Mouse (Mus musculus) left cerebral cortex, postnatal 4 days (tissue): Measurements from ENCODE around the gene Dnajb9. TPM values are rescaled to one million over a fixed set of nuclear protein-coding genes. Genes with fewer than 3 reads are reported as not detected.
A peak's percentile ranks its signal among the peaks of the same experiment; 100 is the strongest.
"Not testable (repeated sequence)": the region's sequence is repeated elsewhere in the genome, so short reads cannot be mapped to it uniquely, and the experiment has no call there.

Source experiments
- DNase-seq: peaks from one replicate; pipeline ENCODE4 v3.0.0-alpha.2; 2022
- intact Hi-C: fragments of 180-260 bp; cut with DNase I; formaldehyde crosslinking; loops from one replicate; pipeline ENCODE4 v1.15.1; 2025
- total RNA-seq, 2 experiments: library from RNA; stranded (reverse); gene quantifications; 2 replicates each; pipeline ENCODE4 v1.2.3; 2021

Gene Dnajb9
- total RNA-seq: 10 to 100 TPM; 22.0 to 22.1 TPM

DNA sequence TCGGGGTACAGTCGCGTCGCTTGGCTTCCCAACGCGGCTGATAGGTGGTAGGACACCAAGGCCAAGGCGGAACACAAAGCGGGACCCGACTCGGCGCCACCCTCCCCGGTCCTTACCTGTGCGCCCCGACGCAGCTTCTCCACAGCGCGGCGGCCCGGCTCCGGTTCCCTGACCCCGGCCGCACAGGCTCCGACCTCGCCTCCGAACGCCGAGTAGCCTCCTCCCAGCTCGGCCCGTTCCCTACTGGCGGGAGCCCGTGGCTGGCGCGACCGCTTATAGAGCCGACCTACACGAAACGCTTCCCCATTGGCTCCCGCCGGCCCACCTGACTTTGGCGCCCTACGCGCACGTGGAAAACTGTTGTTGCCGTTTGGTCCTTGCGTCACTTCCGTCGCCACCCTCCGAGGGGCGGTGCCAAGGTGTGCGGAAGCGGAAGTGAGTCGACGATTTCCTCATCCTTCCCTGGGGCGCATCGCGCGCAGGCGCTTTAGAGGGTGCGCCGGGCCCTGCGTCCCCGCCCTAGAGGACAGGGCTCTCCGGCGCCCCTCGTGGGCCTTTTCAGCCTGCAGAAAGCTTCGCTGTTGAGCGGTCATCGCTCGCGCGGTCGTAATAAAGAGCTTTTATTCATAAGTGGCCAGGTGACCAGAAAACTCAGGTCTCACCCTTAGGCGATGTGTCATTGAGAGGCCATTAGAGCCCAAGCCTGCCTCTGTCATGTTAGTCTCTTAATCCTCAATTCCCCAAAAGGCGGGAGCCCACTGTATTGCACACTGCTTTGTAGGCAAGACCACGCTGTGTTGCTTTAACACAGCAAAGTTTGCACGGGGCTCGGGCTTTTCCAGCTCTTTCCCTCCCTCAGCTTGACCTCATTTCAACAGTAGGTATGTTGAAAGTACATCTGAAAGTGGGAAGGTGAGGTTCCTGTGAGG is at the start of gene Dnajb9:
Gene Dnajb9, minus strand, starts transcription at position 503 of the 929 bp plus-strand sequence.
- intact Hi-C loops: no loop called here
- peak; percentile 100 for DNase-seq

DNA sequence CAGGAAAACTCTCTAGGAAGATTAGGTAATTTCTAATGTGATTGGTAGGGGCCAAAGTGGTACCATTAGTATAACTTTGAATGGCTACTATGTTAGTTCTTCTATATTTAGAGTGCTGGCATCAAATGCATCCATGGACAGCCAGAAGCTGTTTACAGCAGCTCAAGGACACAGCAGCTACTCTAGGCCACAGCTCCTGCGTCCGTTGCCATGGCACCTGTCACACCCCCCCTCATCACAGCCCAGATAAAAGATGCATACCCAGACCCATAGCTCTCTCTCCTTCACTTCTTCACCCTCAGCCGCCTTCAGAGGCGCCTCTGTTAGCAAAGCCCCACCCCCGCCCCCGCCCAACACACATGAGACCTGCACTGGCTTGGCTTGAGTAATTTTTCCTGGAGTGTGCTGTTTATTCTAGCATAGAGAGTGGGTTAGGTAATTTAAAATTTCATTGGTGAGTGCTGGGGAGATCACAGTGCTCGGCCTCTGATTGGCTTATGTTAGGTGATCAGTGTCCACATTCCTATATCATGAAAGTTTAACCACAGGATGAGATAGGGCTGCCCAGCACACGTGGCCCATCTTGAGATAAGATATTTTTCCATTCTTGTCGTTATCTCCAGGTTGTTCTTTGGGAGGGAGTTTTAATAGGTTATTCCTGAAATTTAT is 38.3 kb upstream of the Dnajb9 start:
- intact Hi-C loops: no loop called here
- no peak for DNase-seq

DNA sequence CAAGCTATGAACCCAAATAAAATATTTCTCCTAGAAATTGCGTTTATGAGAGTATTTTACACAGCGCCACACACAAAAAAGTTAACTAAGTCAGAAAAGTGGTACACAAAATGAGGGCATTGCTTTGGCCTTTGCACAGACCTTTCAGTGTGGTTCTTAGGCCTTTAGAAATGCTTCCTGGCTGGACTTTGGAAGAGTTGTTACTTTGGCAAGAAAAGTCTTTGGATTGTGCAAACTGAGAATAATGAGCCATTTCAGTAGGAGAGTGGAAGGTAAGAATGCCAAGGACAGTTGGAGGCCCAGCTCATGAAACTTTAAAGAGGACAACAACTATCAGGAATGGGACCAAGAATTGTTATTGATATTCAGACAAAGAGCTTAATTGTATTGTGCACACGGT is 35.6 kb upstream of the Dnajb9 start:
- intact Hi-C loops: no loop called here
- no peak for DNase-seq

DNA sequence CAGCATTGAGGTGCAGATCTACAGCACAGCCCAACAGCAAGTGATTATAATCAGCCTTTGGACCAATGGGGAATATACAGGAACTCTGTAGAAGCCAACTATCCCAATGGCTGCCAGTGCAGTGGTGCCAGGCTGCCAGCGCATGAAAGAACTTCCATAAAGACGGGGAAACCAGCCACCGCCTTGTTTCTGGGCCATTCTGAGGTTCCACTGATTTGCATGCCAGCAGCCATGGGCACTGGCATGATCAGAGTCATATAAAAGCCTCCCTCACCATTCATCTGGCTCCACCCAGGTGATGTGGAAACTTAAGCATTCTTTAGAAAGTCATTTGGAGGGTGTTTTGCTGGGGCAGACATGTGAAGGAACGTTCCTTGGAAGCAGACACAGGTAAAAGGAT is 32.3 kb upstream of the Dnajb9 start:
- intact Hi-C loops: no loop called here
- DNase-seq: no peak

DNA sequence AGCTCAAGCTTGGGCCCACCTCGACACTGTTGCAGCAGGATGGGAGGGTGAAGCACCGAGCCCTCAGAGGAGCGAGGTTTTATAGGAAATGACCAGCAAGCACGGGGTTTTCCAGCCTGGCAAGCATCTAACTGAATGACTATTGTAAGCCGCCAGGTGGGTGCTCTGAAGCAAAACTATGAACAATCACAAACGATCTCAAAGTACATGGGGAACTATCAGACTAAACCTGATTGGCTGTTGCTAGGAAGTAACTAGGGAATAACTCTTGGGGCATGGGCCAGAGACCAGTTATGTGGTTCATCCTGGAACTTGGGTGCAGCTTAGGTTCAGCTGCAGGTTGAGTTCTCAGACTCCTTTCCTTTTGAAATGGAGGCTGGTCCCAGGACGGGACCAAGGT is 31.0 kb upstream of the Dnajb9 start:
- no peak for DNase-seq
- intact Hi-C loops: no loop called here

DNA sequence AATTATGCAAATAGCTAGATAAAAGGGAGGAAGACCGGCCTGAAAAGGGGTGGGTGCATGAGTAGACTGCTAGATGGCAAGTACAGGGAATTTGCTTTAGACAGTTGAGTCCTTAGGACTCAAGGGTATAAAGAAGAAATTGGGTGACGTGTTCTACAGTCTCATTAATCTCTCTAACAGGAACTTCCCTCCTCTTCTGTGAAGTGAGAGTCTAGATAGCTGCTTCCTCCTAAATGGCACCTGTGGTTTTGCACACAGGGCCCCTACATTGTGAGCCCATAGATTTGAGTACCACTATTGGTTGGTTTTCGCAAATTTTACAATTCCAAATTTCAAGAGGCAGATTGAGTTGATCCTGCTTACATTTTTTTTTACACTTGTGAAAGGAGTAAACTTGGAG is 14.5 kb upstream of the Dnajb9 start:
- intact Hi-C loops: no loop called here
- no peak for DNase-seq

DNA sequence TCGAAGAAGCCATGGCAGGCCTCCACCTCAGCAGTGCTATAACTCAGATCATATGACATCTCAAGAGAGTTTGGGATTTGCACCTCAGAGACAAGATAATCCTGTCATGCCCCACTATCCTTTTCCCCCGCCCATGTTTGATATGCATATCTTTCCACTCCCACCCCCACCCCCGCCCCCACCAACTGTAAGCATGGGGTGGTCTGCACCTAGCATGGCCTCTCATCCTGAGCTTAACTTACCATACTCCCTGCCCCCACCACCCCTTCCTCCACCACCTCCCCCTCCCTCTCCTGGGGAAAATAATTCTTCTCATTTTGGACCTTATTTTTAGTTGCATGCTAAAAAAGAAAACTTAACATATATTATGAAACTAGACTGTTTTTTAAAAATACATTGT is 12.9 kb upstream of the Dnajb9 start:
- intact Hi-C loops: no loop called here
- no peak for DNase-seq

DNA sequence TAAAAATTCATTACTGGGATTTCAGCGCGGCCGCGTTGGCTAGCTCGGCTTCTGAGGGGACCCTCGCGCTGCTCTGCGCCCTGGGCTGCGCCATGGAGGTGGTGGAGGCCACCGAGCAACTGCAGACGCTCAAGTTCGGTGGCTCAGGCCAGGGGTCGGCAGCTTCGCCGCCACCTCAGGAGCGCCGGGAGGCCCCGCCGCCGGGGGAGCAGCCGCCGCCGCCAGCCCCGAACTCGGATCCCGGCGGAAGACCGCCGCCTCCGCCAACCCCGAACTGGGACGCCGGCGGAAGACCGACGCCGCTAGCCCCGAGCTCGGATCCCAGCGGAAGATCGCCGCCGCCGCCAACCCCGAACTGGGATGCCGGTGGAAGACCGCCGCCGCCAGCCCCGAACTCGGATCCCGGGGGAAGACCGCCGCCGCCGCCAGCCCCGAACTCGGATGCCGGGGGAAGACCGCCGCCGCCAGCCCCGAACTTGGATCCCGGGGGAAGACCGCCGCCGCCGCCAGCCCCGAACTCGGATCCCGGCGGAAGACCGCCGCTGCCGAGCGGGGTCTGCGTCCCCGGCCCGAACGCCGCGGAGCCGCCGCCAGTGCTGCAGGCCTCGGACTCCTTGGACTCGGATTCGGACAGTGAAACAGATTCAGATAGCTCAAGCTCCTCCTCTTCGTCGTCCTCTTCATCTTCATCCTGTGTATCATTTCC is 11.7 kb upstream of the Dnajb9 start:
- intact Hi-C loops: no loop called here
- peak; percentile 9 for DNase-seq

DNA sequence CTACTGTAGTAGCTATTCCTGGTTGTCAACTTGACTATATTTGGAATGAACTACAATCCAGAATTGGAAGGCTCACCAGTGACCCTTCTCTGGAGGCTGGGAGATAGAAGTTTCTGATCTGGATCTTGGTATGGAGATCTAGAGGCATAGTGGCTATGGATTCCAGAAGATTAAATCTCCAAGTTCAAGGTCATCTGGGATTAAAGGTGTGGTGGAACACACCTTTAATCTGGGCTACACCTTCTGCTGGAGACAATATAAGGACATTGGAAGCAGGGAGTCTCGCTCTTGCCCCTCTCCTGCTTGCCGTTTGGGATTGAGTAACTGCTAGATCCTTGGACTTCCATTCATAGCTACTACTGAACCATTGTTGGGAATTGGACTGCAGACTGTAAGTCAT is 10.9 kb upstream of the Dnajb9 start, which contains the start of gene Pnpla8:
Gene Pnpla8, plus strand, starts transcription at position 301 of the 400 bp plus-strand sequence.
- intact Hi-C loops, DNase-seq: not testable (repeated sequence)

DNA sequence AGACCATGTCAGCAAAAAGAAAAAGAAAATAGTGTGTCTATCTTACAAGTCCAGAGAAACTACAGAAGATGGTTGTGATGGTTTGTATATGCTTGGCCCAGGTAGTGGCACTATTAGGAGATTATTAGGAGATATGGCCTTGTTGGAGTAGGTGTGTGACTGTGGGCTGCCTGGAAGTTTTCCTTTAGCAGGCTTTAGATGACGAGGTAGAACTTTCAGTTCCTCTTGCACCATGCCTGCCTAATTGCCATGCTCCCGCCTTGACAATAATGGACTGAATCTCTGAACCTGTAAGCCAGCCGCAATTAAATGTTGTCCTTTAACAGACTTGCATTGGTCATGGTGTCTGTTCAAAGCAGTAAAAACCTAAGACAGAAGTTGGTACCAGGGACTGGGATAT is 1.4 kb upstream of the Dnajb9 start:
- intact Hi-C loops: no loop called here
- DNase-seq: no peak

DNA sequence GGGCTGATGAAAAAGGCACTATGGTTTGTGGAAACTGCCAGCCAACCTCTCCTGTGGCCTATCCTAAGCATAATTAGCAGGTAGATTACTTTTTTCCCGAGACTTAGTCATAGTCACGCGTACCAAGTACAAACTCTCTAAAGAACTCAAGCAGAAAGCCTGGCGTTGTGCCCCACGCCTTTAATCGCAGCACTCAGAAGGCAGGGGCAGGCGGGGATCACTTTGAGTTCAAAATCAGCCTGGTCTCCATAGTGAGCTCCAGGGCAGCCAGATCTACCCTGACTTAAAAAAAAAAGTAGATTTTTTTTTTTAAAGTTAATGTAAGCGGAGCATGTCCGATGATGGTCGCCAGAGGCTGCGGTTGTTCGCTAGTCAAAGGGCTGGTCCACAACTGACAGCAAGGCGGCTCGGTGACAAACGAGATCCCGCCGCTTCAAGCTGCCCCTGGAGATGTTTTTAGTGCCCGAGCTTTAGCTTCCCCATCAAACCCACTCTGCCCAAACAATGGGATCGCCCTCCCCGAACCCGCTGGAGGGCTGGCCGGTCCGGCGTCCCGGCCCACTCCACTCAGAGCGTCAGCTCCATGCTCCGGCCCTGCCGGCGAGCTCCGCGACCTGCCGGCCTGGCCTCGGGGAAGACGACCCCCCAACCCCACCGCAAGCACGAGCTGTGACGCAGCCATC is 844 bp downstream of the Dnajb9 start:
- intact Hi-C loops: no loop called here
- peak; percentile 49 for DNase-seq

DNA sequence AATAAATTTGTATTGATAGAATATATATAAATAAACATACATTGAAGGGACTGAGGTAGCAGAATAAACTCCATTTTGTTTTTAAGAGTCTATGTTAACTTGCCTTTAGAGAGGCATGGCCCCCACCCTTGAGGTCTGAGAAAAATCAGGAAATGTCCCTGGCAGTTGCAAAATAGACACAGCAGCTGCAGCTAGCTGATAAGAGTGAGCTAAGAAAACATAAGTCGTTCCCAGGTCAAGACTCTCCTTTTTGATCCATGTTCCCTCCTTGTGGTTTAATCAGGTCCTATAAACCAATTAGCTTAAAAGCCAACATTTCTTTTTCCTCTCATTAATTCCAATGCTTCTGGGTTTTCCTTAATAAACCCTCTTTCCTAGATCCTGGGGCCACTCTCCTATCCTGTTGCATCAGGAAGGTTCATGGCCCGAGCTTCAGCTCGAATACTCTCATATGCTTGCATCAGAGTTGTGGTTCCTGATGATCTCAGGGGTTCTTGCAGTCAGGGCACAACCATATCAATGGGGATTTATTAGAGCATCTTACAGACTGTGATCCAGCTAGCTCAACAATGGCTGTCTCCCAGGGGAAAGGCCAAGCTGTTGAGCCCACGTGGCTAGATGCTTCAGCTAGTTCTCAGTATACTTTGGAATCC is 12.1 kb downstream of the Dnajb9 start:
- intact Hi-C loops: no loop called here
- no peak for DNase-seq

DNA sequence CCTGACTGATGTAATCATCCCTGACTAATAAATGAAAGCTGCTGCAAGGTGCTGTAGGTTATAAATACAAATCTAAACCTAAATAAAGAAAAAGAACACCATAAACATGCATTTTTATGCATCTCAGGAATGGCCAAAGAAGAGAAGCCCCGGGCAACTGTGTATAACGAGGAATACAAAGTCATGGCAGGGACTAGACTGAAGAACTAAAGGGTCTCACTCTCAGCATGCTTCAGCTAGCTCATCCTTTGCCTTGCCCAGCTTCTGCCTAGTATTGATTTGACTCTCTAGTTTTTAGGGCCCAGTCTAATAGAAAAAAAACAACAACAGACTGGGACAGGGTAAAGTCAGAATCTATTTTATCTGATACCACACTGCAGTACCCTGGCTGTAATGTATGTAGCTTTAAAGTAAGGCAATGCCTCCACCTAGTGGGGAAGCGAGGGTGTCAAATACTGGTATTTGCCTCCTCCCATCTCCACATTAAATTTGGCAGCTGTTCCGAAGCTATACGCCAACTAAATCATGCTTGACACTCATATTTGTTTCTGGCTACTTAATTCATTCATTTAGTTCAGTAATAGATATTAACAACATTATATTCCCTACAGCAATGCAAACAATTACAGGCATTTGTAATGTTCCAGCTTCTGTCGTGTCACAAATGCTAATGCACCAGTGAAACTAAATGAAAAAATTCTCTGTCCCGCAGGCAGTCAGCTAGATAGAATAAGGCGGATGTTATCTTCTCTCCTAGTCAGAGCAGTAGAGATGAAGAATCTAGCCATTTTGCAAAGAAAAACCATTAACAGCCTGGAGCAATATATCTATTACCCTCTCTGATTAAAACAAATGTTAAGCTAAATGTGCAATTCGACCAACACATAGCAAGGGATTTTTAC is 28.8 kb downstream of the Dnajb9 start:
- intact Hi-C loops: no loop called here
- DNase-seq: peak; percentile 65

DNA sequence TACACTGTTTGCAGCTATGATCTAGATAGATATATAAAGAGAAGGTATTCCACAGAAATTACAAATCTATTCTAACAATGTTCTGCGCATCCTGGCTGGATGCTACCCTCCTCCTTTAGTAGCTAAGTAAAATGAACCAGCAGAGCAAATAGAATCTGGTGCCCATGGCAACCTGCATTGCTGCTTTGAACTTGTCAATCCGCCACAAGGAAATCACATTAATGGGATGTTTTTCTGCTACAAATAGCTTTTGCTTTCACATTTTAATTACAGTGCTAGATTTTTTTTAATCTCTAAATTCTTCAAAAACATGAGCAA is 33.1 kb downstream of the Dnajb9 start:
- DNase-seq: no peak
- intact Hi-C loops: no loop called here

DNA sequence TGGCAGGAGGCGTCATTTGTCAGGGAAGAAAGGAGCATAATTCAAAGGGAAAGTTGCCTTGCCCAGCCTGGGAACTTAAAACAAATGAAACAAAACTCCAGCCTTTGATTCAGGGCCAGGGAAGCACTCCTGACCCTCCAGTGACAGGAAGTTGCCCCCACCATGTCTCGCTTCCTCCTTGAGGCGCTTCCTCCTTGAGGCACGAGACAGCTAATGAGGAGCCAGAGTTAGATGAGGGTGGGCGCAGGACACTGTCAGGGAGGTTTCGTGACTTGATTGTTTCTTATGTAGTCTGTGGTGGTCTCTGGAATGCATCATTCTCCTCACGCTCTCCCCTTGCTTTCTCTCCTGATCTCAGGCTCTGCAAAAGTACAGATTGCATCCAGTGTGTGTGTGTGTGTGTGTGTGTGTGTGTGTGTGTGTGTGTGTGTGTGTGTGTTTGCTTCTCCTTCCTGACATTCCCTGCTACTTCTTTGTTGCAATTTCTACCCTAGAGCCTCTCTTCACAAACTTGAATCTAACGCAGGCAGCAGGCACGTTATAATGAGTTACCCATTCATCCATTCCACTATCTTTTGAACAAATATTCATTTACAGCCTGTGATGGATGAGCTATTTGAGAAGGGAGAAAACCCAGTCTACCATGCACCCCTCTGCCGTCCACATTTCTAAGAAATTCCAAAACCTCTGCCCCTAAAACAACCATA is 33.6 kb downstream of the Dnajb9 start:
- intact Hi-C loops: no loop called here
- no peak for DNase-seq

DNA sequence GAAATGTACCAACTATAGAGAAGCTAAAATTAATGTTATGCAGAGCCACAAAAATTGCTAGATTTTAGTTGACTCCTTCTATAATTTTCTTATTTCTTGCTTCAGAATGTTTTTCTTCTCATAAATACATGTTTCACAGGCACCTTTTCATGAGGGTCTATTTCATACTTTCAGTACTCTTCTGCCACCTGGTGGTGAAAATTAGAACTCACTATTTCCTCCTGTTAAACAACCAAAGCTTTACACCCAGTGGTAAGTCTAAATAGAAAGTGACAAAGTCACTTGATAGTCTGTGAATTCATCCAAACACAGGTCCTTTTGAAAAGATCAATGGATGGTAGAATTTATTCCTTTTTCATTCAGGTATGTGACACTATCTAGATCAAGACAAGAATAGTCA is 43.2 kb downstream of the Dnajb9 start:
- intact Hi-C loops: no loop called here
- peak; percentile 5 for DNase-seq

DNA sequence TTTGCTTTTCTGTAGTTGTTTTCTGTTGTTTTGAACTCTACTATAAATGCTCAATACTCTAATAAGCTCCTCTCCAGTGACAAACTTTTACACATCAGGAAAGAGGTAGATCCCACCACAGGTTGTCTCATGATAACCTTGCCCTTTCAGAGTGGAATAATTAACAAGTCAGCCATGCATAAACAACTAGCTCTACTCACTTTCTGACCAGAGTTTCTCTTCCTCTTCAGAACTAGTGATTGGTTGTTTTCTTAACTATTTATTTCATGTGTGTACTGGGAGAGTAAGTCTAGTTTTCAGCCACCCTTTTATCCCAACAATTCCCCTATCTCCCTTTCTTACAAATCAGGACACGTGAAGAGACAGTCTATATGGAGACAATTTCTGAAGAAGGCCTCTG is 50.8 kb downstream of the Dnajb9 start:
- intact Hi-C loops: no loop called here
- DNase-seq: no peak
